Mouse (Mus musculus) ES-Bruce4 (cell line): ENCODE results near the gene Olfr1512. TPM values are rescaled to one million over a fixed set of nuclear protein-coding genes. Genes with fewer than 3 reads are reported as not detected.
A peak's percentile ranks its signal among the peaks of the same experiment; 100 is the strongest.

ENCODE experiments used
- H3K27ac ChIP-seq: 2 replicates; pipeline ENCODE4 v1.5.1; 2012; ENCODE audit warnings: low read length, inconsistent platforms; ENCODE audit not compliant: insufficient read depth
- H3K27me3 ChIP-seq: 2 replicates; pipeline ENCODE4 v1.6.1; 2012; ENCODE audit warnings: mild to moderate bottlenecking, low read length, inconsistent platforms; ENCODE audit not compliant: control insufficient read depth, poor library complexity, insufficient read depth, severe bottlenecking
- H3K36me3 ChIP-seq: 2 replicates; pipeline ENCODE4 v1.6.1; 2012; ENCODE audit warnings: inconsistent platforms, mild to moderate bottlenecking, low read length, moderate library complexity; ENCODE audit not compliant: control insufficient read depth, poor library complexity, insufficient read depth, severe bottlenecking
- H3K4me1 ChIP-seq: one replicate; pipeline ENCODE4 v1.8.1; 2011; ENCODE audit warnings: low read length; ENCODE audit not compliant: control insufficient read depth, insufficient read depth
- H3K4me3 ChIP-seq: 2 replicates; pipeline ENCODE4 v1.5.1; 2011; ENCODE audit warnings: low read depth, mild to moderate bottlenecking, low read length
- H3K9ac ChIP-seq: 2 replicates; pipeline ENCODE4 v1.6.1; 2012; ENCODE audit warnings: low read depth, mild to moderate bottlenecking, inconsistent platforms; ENCODE audit not compliant: poor library complexity, severe bottlenecking
- H3K9me3 ChIP-seq: replicated peaks from 2 replicates; pipeline ENCODE4 v1.6.1; 2012; ENCODE audit warnings: mild to moderate bottlenecking, low read length, inconsistent platforms; ENCODE audit not compliant: control insufficient read depth, poor library complexity, insufficient read depth, severe bottlenecking
- CTCF ChIP-seq: IDR thresholded peaks from one replicate; pipeline ENCODE4 v1.8.1; 2011; ENCODE audit warnings: low read depth, low read length
- EP300 ChIP-seq: IDR thresholded peaks from 2 replicates; pipeline ENCODE4 v1.6.1; 2011; ENCODE audit warnings: low read depth, low read length; ENCODE audit not compliant: insufficient read depth
- POLR2A ChIP-seq: IDR thresholded peaks from one replicate; pipeline ENCODE4 v1.8.1; 2011; ENCODE audit warnings: low read length; ENCODE audit not compliant: insufficient read depth
- polyA plus RNA-seq: library from polyadenylated mRNA; stranded (reverse); fragments of >200 nt; gene quantifications from 2 replicates; pipeline ENCODE4 v1.2.4, GENCODE M21; 2011; ENCODE audit warnings: low read depth; ENCODE audit not compliant: missing spikeins, insufficient read depth, insufficient read length

Olfr1512 gene
- polyA plus RNA-seq, 1 experiment, result not detected

DNA sequence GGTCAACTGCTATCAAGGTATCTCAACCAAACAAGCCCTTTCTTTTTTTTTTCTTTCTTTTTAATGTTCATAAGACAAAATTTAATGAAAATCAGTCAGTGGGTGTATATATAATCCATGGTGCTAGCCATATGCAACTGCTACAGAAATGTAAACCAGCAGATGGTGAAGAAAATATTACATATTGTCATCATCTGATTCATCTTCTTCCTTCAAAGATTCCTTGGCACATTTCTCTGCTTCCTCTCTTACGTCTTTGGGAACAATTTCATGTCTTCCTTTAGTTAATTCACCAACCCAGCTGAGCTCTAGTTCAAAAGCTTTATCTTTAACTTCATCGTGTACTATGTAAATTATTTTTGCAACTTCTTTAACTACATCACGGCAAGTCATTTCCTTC is 10.2 kb downstream of the Olfr1512 start:
- TF ChIP-seq CTCF, result no peak
- TF ChIP-seq POLR2A, result no peak
- no peak for TF ChIP-seq EP300

DNA sequence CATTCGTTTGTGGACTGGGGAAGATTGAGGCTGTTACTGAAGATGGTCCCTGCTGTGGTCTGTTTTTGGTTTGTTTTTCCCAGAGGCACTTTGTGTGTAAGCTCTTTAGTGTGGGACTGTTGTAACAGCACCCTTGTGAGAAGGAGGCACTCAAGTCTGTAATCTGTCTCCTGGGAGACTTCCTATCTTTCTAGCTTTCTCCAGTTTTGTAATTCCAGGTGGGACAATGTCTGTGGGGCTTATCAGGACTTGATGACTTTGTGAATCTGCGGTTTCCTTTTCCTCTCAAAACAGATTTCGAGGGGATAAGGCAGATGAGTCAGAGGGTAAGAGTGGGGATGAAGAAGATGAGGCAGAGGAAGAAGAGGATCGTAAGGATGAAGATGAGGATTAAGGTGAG is 22.7 kb downstream of the Olfr1512 start, which contains the start of gene Olfr1513:
Gene Olfr1513, minus strand, starts transcription at position 101 of the 400 bp plus-strand sequence.
- Histone ChIP-seq H3K9ac (no peak within 1 kb of the TSS), H3K36me3 (no peaks in the 10 kb centered on the region), H3K27me3 (no peaks in the 10 kb centered on the region), H3K4me3 (no peak within 1 kb of the TSS), H3K9me3 (no peaks in the 10 kb centered on the region), H3K4me1 (no peaks in the 10 kb centered on the region), H3K27ac (no peak within 1 kb of the TSS)
- TF ChIP-seq EP300, result no peak
- TF ChIP-seq POLR2A, result no peak
- no peak for TF ChIP-seq CTCF

More for the DNA sequence above, 10.2 kb downstream of the Olfr1512 start:
- Histone ChIP-seq H3K4me1 (no peaks in the 10 kb centered on the region), H3K27me3 (no peaks in the 10 kb centered on the region), H3K9ac (no peak overlapping the region), H3K4me3 (no peak overlapping the region), H3K27ac (no peak overlapping the region), H3K36me3 (no peaks in the 10 kb centered on the region), H3K9me3 (peaks cover 23% of the 10 kb centered on the region)

- H3K4me3 ChIP-seq, result no peak overlapping the region
- H3K9ac ChIP-seq, result no peak overlapping the region
- no peaks in the 10 kb centered on the region for H3K4me1 ChIP-seq
- H3K27me3 ChIP-seq, result no peaks in the 10 kb centered on the region
- H3K27ac ChIP-seq, result no peak overlapping the region
- no peak for TF ChIP-seq EP300
- no peak for TF ChIP-seq CTCF
- TF ChIP-seq POLR2A, result no peak
- no peaks in the 10 kb centered on the region for H3K36me3 ChIP-seq
- H3K9me3 ChIP-seq, result no peaks in the 10 kb centered on the region
These were observed 39.5 kb downstream of the Olfr1512 start for GRCm38 (mm10) chr14:52339512-52339852.

GRCm38 (mm10) chr14:52338751-52339511 is 40.0 kb downstream of the Olfr1512 start:
- Histone ChIP-seq H3K4me1 (no peaks in the 10 kb centered on the region), H3K9ac (no peak overlapping the region), H3K9me3 (no peaks in the 10 kb centered on the region), H3K36me3 (no peaks in the 10 kb centered on the region), H3K27ac (no peak overlapping the region), H3K27me3 (no peaks in the 10 kb centered on the region), H3K4me3 (0 out of 2 replicates have a peak overlapping the region, but pooled peaks have one; percentile 9)
- TF ChIP-seq EP300 (no peak), CTCF (peak; percentile 35)

GRCm38 (mm10) chr14:52332171-52332570 is 46.8 kb downstream of the Olfr1512 start:
- Histone ChIP-seq H3K9me3 (no peaks in the 10 kb centered on the region), H3K4me3 (no peak overlapping the region), H3K27ac (no peak overlapping the region; the same call in 1 of the 2 replicates), H3K27me3 (no peaks in the 10 kb centered on the region), H3K4me1 (peaks cover 1% of the 10 kb centered on the region), H3K36me3 (no peaks in the 10 kb centered on the region), H3K9ac (no peak overlapping the region)
- TF ChIP-seq EP300 (no peak), POLR2A (no peak), CTCF (no peak)

DNA sequence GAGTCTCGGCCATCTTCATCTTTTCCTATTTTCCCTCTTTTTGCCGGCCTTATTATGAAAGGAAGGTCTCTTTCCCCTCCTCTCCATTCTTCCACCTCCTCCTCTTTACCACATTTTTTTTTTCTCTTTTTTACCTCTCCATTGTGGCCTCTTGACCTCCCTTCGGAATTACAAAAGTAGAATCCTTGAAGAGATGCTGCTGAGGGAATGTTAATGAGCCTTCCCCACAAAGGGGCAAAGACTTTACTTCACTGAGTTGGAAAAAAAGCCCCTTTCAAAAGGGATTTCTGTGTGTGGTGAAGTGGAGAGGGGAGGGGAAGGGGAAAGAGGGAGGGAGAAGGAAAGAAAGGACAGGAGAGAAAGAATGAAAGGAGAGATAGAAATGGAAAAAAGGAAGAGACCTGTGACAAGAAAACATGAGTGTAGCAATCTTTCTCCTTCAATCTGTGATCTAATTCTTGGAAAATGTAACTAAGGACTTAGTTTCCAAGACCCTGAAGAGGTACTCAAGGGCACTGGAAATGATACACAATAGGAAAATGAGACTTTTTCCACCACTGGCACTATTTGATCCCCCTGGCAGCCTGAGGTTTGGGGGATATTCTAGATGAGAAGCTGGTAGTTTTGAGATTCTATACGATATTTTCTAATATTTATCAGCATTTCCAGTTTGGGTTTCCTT is 47.8 kb downstream of the Olfr1512 start:
- peak overlapping the region; percentile 45; the same call in 1 of the 2 replicates for H3K9ac ChIP-seq
- no peak overlapping the region for H3K4me3 ChIP-seq
- peak overlapping the region; percentile 86 for H3K27ac ChIP-seq
- H3K9me3 ChIP-seq, result no peaks in the 10 kb centered on the region
- peaks cover 1% of the 10 kb centered on the region for H3K4me1 ChIP-seq
- TF ChIP-seq CTCF (no peak), EP300 (no peak), POLR2A (no peak)
- no peaks in the 10 kb centered on the region for H3K27me3 ChIP-seq
- no peaks in the 10 kb centered on the region for H3K36me3 ChIP-seq
